Mouse (Mus musculus) cerebellum, postnatal 14 days (tissue): ENCODE results near the gene Isg20l2.

ENCODE experiments used
- DNase-seq, 2 experiments: peaks; one replicate each; pipeline ENCODE4 v3.0.0; 2021; ENCODE audit warnings: mixed read lengths in 2 of 2

Gene Isg20l2

DNA sequence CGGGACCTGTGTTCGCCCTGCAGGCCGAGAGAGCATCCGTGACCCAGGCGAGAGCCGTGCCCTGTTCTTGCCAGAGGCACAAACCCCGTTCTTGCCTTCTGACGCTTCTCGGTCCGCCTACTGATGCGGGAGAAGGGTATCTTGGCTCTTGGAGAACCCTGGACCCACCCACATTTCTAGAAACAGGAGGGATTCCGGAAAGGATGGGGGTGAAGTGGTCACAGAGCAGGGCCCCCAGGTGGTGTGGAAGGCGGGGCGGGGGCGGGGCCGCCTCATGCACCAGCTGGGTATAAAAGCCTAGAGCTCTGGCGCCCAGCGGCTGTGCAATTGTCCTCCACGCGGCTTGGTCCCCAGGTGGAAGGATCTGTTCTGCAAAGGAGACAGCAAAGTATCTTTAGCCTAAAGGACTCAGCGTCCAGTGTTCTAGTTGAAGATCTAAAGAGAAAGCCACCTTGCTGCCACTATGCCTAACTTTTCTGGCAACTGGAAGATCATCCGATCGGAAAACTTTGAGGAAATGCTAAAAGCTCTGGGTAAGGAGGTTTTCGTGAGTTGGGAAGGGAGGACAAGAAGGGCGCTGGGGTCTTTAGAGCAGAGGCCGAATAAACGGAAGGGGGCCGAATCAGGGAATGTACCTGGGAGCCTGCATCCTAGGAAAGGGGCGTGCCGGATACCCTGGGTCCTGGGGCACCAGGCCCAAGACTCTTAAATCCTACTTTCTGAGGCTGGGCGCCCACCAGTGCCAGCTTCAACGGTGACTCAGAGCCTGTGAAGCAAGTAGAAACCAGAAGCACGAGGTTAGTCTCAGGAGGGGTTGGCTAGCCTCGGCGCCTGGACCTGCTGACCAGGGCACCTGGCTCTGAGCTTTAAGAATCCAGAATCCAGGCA, 18.5 kb downstream of the Isg20l2 start, which contains the start of gene Crabp2:
Gene Crabp2 (plus strand): TSS at position 289 of the 888 bp plus-strand sequence.
- no peak for DNase-seq

DNA sequence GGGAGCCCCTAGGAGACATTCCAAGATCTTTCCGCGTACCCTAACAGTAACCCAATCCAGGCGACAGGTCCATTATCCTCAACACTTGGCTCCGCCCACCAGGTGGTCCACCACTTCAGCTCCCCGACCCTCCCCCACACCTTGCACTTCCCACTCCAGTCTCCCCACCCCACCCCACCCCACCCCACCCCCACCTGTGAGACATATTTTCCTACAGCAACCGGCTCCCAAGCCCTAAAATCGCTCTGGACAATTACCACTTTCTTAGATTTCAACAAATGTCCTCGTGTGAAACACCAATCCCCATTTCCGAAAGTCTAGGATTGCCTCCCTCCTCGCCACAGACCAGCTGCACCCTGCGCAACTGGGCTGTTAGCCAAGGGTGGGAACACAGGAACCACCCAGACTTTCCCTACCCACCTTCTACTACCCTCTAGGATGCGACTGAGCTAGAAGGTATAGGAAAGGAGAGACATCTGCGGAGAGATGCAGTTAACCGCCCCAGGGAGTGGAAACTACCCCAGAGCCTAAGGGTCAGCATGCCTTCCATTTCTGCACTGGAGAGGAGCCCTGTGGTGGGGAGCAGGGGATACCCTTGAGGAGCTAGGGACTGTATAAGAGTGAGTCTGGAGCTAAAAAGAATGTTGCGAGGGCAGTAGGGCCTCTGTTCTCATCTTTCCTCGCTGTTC, 19.3 kb downstream of the Isg20l2 start:
- no peak for DNase-seq

GRCm38 (mm10) chr3:87949955-87950515, 19.9 kb downstream of the Isg20l2 start:
- no peak for DNase-seq

- no peak for DNase-seq
These were observed 21.8 kb downstream of the Isg20l2 start for GRCm38 (mm10) chr3:87951946-87952345.

DNA sequence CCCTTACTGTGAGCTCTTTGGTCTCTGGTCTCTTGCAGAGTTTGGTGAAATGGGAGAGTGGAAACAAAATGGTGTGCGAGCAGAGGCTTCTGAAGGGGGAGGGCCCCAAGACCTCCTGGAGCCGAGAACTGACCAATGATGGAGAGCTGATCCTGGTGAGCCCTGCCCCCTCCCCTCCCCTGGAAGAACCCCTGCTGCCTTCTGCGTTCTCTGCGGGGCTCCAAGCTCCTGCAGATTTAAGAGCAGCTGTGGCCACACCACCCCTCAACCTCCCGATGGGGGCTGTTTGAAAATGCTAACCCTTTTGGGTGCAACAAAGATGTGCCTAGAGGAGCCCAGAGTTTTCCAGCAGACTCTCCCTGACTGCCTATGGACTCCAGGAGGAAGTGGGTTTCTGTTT, 22.3 kb downstream of the Isg20l2 start:
- DNase-seq = no peak

DNA sequence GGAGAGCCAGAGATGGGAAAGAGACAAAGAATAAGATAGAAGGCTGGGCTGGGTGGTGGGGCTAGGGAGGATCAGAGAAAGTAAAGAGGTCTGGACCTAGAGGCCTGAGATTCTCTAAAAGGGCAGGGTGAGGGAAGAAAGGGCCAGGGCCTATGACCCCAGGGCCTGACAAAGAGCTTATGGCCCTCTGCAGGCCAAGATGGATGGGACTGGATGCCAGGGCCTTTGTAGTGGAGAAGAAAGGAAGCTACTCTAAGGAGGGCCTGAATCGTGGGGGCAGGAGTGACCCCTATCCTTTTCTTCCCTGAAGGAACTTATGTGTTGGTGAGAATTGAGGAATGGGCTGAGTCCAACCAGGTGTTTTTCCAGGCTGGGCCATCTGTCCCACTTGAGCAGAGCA, 27.9 kb downstream of the Isg20l2 start:
- DNase-seq = no peak

- DNase-seq = no peak
These were observed 28.4 kb downstream of the Isg20l2 start for GRCm38 (mm10) chr3:87958476-87958875.

DNA sequence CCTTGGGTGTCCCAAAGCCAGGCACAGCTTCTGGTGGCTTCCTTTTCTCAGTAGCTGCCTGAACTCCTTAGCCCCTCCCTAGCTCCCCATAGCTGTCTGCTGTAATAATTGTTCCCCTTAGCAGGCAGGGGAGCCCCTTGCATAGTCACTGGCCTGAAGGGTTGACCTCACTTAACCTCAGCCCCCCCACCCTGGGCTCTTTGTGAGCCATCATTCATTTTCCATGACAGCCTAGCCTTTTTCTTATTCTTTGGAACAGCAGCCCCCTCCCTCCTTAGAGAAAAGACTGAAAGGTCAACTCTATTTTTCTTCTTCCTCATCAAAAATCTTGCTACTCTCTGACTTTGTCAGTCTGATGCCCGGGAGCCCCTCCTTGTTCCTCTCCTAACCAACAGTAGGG, 28.9 kb downstream of the Isg20l2 start:
- DNase-seq = no peak

DNA sequence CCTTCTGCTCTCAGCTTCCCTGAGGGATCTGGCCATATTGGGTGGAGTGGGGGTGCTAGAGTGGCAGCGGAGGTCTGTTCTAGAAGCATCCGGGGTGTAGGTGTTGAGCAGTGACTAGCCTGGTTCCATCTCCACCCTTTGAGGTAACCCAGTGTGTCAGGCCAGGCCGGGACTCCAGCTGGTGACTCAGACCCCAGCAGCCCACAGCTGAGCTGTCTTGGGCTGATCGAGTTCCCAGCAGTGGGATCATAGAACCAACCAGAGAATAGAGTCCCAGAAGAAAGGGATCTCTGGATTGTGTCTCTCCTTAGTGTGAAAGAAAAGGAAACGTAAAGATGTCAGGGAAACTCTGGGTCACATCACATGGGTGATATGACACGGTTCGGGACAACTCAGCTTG, 29.3 kb downstream of the Isg20l2 start:
- no peak for DNase-seq

DNA sequence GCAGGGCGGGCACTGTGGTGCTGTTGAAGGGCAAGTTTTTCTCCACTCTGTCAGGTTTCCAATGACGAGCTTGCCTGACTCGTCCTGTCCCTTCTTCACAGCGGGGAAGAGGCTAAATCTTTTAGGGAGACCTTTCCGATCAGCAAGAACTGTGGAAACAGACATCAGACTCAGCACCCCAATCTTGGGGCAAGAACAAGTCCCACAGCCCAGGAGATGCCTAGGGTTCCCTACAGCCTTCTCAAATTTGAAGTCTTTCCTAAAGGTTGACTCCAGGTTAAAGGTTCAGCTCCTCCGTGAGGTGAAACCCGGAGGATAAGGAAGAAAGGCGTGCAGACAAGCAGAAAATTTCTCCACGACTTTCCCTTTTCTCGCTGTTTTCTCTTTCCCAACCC, 30.1 kb downstream of the Isg20l2 start:
- no peak for DNase-seq

- DNase-seq = peak; percentile 82 to 86
These were observed 30.6 kb downstream of the Isg20l2 start for GRCm38 (mm10) chr3:87960586-87961191.

- peak; percentile 67 to 70 for DNase-seq
These were observed 40.2 kb downstream of the Isg20l2 start for GRCm38 (mm10) chr3:87970184-87970938.

- peak in 1 of 2 experiments; percentile 21 for DNase-seq
These were observed 40.9 kb downstream of the Isg20l2 start, which contains the start of gene Nes for GRCm38 (mm10) chr3:87970939-87971488. TSS of gene Nes (plus strand) at chr3:87971078.

DNA sequence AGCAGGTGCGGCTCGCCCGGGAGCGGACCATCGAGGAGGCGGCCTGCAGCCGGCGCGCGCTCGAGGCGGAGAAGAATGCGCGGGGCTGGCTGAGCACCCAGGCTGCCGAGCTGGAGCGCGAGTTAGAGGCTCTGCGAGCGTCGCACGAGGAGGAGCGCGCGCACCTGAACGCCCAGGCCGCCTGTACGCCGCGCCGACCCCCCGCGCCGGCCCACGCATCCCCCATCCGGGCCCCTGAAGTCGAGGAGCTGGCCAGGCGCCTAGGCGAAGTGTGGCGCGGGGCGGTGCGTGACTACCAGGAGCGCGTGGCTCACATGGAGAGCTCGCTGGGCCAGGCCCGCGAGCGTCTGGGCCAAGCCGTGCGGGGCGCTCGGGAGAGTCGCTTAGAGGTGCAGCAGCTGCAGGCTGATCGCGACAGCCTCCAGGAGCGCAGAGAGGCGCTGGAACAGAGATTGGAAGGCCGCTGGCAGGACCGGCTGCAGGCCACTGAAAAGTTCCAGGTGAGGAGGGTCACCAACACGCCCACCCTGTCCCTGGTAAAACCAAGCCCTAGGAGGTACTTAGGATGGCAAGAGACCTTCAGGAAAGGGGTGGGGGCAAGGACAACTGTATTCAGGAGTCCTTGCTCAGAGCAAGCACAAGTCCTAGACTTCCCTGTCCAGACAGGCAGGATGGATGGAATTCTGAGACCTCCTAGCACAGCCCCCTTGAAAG, 41.5 kb downstream of the Isg20l2 start:
- DNase-seq = no peak

- DNase-seq = no peak
These were observed 42.1 kb downstream of the Isg20l2 start for GRCm38 (mm10) chr3:87972203-87972664.

- DNase-seq = no peak
These were observed 42.7 kb downstream of the Isg20l2 start for GRCm38 (mm10) chr3:87972776-87973175.

DNA sequence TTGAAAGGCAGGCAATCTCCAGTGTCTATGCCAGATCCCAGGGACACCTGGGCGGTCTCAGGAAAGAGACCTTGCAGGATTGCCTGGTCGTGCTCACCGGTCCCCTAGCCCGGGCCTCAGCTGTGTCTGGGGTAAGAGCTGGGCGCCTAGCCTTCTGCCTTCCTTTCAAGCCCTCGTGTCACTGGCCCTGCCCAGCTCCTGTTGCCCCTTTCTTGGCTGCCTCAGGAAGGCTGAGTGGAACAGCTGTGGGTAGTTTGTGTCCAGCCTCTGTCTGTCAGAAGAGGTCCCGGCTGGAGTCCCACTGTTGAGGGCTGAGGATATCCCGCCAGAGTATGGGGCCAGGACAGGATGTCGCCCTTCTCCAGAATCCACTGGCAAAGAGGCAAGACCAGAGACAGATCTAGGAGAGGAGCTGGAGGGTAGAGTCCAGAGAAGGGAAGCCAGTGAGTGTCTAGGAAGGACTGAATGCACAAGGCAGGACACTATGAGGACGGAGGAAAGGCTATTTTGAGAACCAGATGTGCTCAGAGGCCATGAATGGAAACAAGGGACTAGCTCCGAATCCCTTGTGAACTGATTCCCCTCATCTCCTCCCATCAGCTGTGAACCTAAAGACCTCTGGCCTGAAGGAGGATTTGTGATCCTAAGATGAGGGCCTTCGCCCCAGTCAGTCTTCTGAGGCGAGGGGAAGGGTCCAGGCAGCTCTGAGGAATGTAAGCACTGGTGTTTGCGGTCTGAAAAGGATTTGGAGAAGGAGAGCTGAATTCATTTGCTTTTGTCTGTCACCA, 43.7 kb downstream of the Isg20l2 start:
- no peak for DNase-seq

GRCm38 (mm10) chr3:87974381-87974987, 44.4 kb downstream of the Isg20l2 start:
- DNase-seq = no peak

DNA sequence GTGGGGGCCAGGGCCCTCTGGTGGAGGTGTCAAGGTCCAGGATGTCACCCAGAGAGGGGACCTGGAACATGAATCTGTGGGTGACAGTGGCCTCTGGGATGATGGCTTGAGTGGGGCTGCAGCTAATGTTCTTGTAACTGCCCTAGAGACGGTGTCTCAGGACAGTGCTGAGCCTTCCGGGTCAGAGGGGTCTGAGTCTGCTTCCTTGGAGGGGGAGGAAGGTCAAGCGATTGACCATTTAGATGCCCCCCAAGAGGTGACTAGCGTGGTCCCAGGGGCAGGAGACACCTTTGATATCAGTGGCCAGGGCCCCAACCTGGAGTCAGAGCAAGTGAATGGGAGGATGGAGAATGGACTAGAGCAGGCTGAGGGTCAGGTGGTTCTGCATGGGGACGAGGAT, 49.4 kb downstream of the Isg20l2 start:
- no peak for DNase-seq

GRCm38 (mm10) chr3:87980085-87980484, 50.0 kb downstream of the Isg20l2 start:
- no peak for DNase-seq
